Mouse (Mus musculus) CH12.LX (cell line): Measurements from ENCODE around the gene Fgfr2. TPM values are rescaled to one million over a fixed set of nuclear protein-coding genes. Genes with fewer than 3 reads are reported as not detected.

Experiments used
- DNase-seq: peaks from one replicate; pipeline ENCODE4 v3.0.0-alpha.2; 2013; ENCODE audit errors: extremely low read depth
- H3K27ac ChIP-seq: 2 replicates; pipeline ENCODE4 v1.5.1; 2012; ENCODE audit warnings: low read depth, mild to moderate bottlenecking, control low read depth, moderate library complexity; ENCODE audit not compliant: insufficient read depth
- H3K27me3 ChIP-seq: replicated peaks from 2 replicates; pipeline ENCODE3; 2012; ENCODE audit warnings: inconsistent platforms
- H3K36me3 ChIP-seq, 2 experiments: replicated peaks in 1 of 2; 2 replicates each; pipeline versions ENCODE3 to v1.6.1; 2012; ENCODE audit warnings: inconsistent platforms in 1 of 2, low read length in 1 of 2, mild to moderate bottlenecking in 1 of 2, mixed read lengths in 1 of 2, moderate library complexity in 1 of 2; ENCODE audit not compliant: control insufficient read depth in 1 of 2, insufficient read depth in 1 of 2
- H3K4me1 ChIP-seq, 2 experiments: 2 replicates each; pipeline ENCODE4 v1.6.1; 2012; ENCODE audit warnings: inconsistent platforms in 1 of 2, moderate library complexity in 1 of 2; ENCODE audit not compliant: insufficient read depth in 2 of 2, control insufficient read depth in 1 of 2
- H3K4me2 ChIP-seq: 2 replicates; pipeline ENCODE4 v1.6.1; 2012; ENCODE audit warnings: low read depth, mild to moderate bottlenecking, control low read depth; ENCODE audit not compliant: poor library complexity, insufficient read depth, severe bottlenecking
- H3K4me3 ChIP-seq, 3 experiments: fragments of 150-350 bp in 1 of 3; sonication (generic) in 1 of 3; replicated peaks in 1 of 3; 2 replicates each; pipeline versions ENCODE3 to v1.5.1; 2011 to 2012; ENCODE audit warnings: low read depth in 2 of 3, low read length in 2 of 3, mild to moderate bottlenecking in 2 of 3, moderate library complexity in 2 of 3, control low read depth in 1 of 3, improper control_type of control experiment in 1 of 3, inconsistent platforms in 1 of 3, mixed read lengths in 1 of 3; ENCODE audit not compliant: poor library complexity in 1 of 3
- H3K79me2 ChIP-seq: replicated peaks from 2 replicates; pipeline ENCODE4 v1.6.1; 2012; ENCODE audit warnings: mild to moderate bottlenecking, moderate library complexity; ENCODE audit not compliant: control insufficient read depth, poor library complexity, insufficient read depth, severe bottlenecking; ENCODE audit errors: extremely low read depth
- H3K9ac ChIP-seq: 2 replicates; pipeline ENCODE4 v1.6.1; 2012; ENCODE audit warnings: low read depth, mild to moderate bottlenecking, control low read depth, moderate library complexity; ENCODE audit not compliant: insufficient read depth
- H3K9me3 ChIP-seq: replicated peaks from 2 replicates; pipeline ENCODE3; 2012; ENCODE audit warnings: low read length, inconsistent platforms, mixed read lengths
- BHLHE40 ChIP-seq: IDR thresholded peaks from 2 replicates; pipeline ENCODE4 v1.6.1; 2011; ENCODE audit warnings: mild to moderate bottlenecking, low read depth, low read length, improper control_type of control experiment
- CTCF ChIP-seq, 2 experiments: IDR thresholded peaks in 1 of 2; conservative IDR thresholded peaks in 1 of 2; 2 replicates each; pipeline ENCODE4 v1.5.1; 2011 to 2012; ENCODE audit warnings: low read depth in 2 of 2, low read length in 2 of 2, improper control_type of control experiment in 1 of 2, inconsistent platforms in 1 of 2, mild to moderate bottlenecking in 1 of 2, moderate library complexity in 1 of 2
- HCFC1 ChIP-seq: IDR thresholded peaks from 2 replicates; pipeline ENCODE4 v1.6.1; 2012; ENCODE audit warnings: low read depth, mild to moderate bottlenecking, inconsistent platforms, low read length, improper control_type of control experiment
- JUND ChIP-seq: conservative IDR thresholded peaks from 2 replicates; pipeline ENCODE4 v1.6.1; 2011; ENCODE audit warnings: low read depth, low read length, improper control_type of control experiment
- MAFK ChIP-seq: IDR thresholded peaks from 2 replicates; pipeline ENCODE4 v1.6.1; 2011; ENCODE audit warnings: low read length, improper control_type of control experiment; ENCODE audit not compliant: insufficient replicate concordance
- MAX ChIP-seq: IDR thresholded peaks from 2 replicates; pipeline ENCODE4 v1.6.1; 2011; ENCODE audit warnings: low read length, improper control_type of control experiment
- MAZ ChIP-seq: IDR thresholded peaks from 2 replicates; pipeline ENCODE4 v1.6.1; 2012; ENCODE audit warnings: low read depth, mild to moderate bottlenecking, inconsistent platforms, low read length, improper control_type of control experiment, moderate library complexity
- MEF2A ChIP-seq: IDR thresholded peaks from 2 replicates; pipeline ENCODE4 v1.6.1; 2014; ENCODE audit warnings: low read depth, mild to moderate bottlenecking, inconsistent platforms, low read length, improper control_type of control experiment, borderline replicate concordance
- NELFE ChIP-seq: IDR thresholded peaks from 2 replicates; pipeline ENCODE4 v1.6.1; 2011; ENCODE audit warnings: low read depth, low read length, improper control_type of control experiment
- NRF1 ChIP-seq: IDR thresholded peaks from 2 replicates; pipeline ENCODE4 v1.6.1; 2014; ENCODE audit warnings: low read depth, mild to moderate bottlenecking, inconsistent platforms, low read length, improper control_type of control experiment, moderate library complexity
- POLR2A ChIP-seq: IDR thresholded peaks from 2 replicates; pipeline ENCODE4 v1.6.1; 2011; ENCODE audit warnings: low read depth, mild to moderate bottlenecking, improper control_type of control experiment, low read length
- RAD21 ChIP-seq: IDR thresholded peaks from 2 replicates; pipeline ENCODE4 v1.6.1; 2011; ENCODE audit warnings: low read depth, mild to moderate bottlenecking, low read length, improper control_type of control experiment, moderate library complexity
- RCOR1 ChIP-seq: conservative IDR thresholded peaks from 2 replicates; pipeline ENCODE4 v1.6.1; 2012; ENCODE audit warnings: low read depth, mild to moderate bottlenecking, inconsistent platforms, low read length, improper control_type of control experiment
- SMC3 ChIP-seq: IDR thresholded peaks from 2 replicates; pipeline ENCODE4 v1.6.1; 2011; ENCODE audit warnings: low read depth, low read length, improper control_type of control experiment
- TBP ChIP-seq: conservative IDR thresholded peaks from 2 replicates; pipeline ENCODE4 v1.6.1; 2011; ENCODE audit warnings: low read depth, low read length, improper control_type of control experiment
- UBTF ChIP-seq: IDR thresholded peaks from 2 replicates; pipeline ENCODE4 v1.6.1; 2012; ENCODE audit warnings: low read depth, mild to moderate bottlenecking, inconsistent platforms, low read length, improper control_type of control experiment, moderate library complexity
- ZMIZ1 ChIP-seq: IDR thresholded peaks from 2 replicates; pipeline ENCODE4 v1.6.1; 2012; ENCODE audit warnings: low read depth, mild to moderate bottlenecking, inconsistent platforms, low read length, improper control_type of control experiment
- ZNF384 ChIP-seq: IDR thresholded peaks from 2 replicates; pipeline ENCODE4 v1.6.1; 2012; ENCODE audit warnings: low read depth, low read length, improper control_type of control experiment, inconsistent platforms
- dilution Hi-C: fragments of 300-500 bp; cut with MboI; formaldehyde crosslinking; loops from 2 replicates; pipeline ENCODE4 v1.14.3; 2020; ENCODE audit warnings: low sequenced_read_pairs; ENCODE audit not compliant: extremely low pct_unique_long_range_greater_than_20kb, extremely low pct_ligation_motif_present
- in situ Hi-C: fragments of 300-500 bp; cut with MboI; formaldehyde crosslinking; loops from 3 replicates; pipeline ENCODE4 v1.14.3; 2019; ENCODE audit warnings: low sequenced_read_pairs, low pct_ligation_motif_present, low pct_unique_long_range_greater_than_20kb, mixed read lengths
- polyA plus RNA-seq: library from polyadenylated mRNA; unstranded; fragments of >175 nt; gene quantifications from 2 replicates; pipeline ENCODE4 v1.2.1, GENCODE M21; 2012; ENCODE audit warnings: low read depth; ENCODE audit not compliant: insufficient read length
- total RNA-seq, 2 experiments: library from RNA; depleted of rRNA; stranded (reverse); fragments of 300-350 nt in 1 of 2; fragments of >200 nt in 1 of 2; gene quantifications; 2 replicates each; pipeline ENCODE4 v1.2.3; 2012 to 2014

Fgfr2 gene
- total and polyA plus RNA-seq, 3 experiments: not detected

- Histone ChIP-seq H3K4me3 (no peak overlapping the region), H3K4me2 (no peak overlapping the region), H3K36me3 (no peaks in the 10 kb centered on the region), H3K9me3 (no peaks in the 10 kb centered on the region), H3K79me2 (no peaks in the 10 kb centered on the region), H3K27me3 (peaks cover 73% of the 10 kb centered on the region), H3K4me1 (peaks cover 14 to 18% of the 10 kb centered on the region in 2 experiments), H3K27ac (no peak overlapping the region), H3K9ac (no peak overlapping the region)
- peak; percentile 44 for DNase-seq
- in situ Hi-C loops: no loop called here
- TF ChIP-seq MEF2A (no peak), SMC3 (peak; percentile 67), RAD21 (peak; percentile 66), CTCF (conservative IDR thresholded peaks at IDR 0.05 in 1 of 2, IDR thresholded peaks at IDR 0.05 in 1 of 2; ENCODE audit: low read depth in 2 of 2, low read length in 2 of 2) (peak in 1 of 2 experiments; percentile 71; a peak in 2 of 4 replicates), NRF1 (no peak)
- dilution Hi-C loops: no loop called here
Observed at GRCm38 (mm10) chr7:130796786-130797185, 2326.4 kb downstream of the Fgfr2 start.

GRCm38 (mm10) chr7:130793671-130794070 lies 2329.5 kb downstream of the Fgfr2 start:
- dilution Hi-C loops: no loop called here
- H3K79me2 ChIP-seq: no peaks in the 10 kb centered on the region

GRCm38 (mm10) chr7:130789456-130789855 lies 2333.7 kb downstream of the Fgfr2 start:
- in situ Hi-C loops (no loop called here), dilution Hi-C loops (no loop called here)
- no peak overlapping the region for H3K27ac ChIP-seq
- H3K79me2 ChIP-seq: no peaks in the 10 kb centered on the region
- peaks cover 0 to 3% of the 10 kb centered on the region in 2 experiments; a peak in 2 of 4 replicates for H3K4me1 ChIP-seq
- H3K27me3 ChIP-seq: peaks cover 97% of the 10 kb centered on the region
- no peaks in the 10 kb centered on the region for H3K9me3 ChIP-seq
- no peak overlapping the region for H3K4me3 ChIP-seq
- no peaks in the 10 kb centered on the region for H3K36me3 ChIP-seq
- DNase-seq: no peak
- no peak overlapping the region for H3K9ac ChIP-seq
- no peak overlapping the region for H3K4me2 ChIP-seq
- no peak for TF ChIP-seq MAX
- TF ChIP-seq BHLHE40: peak; percentile 70
- TF ChIP-seq, all 38 proteins: peak for 1

More at GRCm38 (mm10) chr7:130793671-130794070, 2329.5 kb downstream of the Fgfr2 start:
- peaks cover 92% of the 10 kb centered on the region for H3K27me3 ChIP-seq
- no peak overlapping the region for H3K4me2 ChIP-seq
- no peak overlapping the region for H3K27ac ChIP-seq
- no peak overlapping the region for H3K9ac ChIP-seq
- H3K9me3 ChIP-seq: no peaks in the 10 kb centered on the region
- peaks cover 0 to 3% of the 10 kb centered on the region in 2 experiments; a peak in 2 of 4 replicates for H3K4me1 ChIP-seq
- no peak overlapping the region for H3K4me3 ChIP-seq
- no peaks in the 10 kb centered on the region for H3K36me3 ChIP-seq
- no peak for TF ChIP-seq UBTF
- no peak for TF ChIP-seq TBP
- TF ChIP-seq CTCF (conservative IDR thresholded peaks at IDR 0.05 in 1 of 2, IDR thresholded peaks at IDR 0.05 in 1 of 2; ENCODE audit: low read depth in 2 of 2, low read length in 2 of 2): no peak
- no peak for TF ChIP-seq HCFC1
- TF ChIP-seq ZMIZ1: no peak
- no peak for TF ChIP-seq ZNF384
- no peak for TF ChIP-seq JUND
- TF ChIP-seq MAZ: no peak
- TF ChIP-seq POLR2A: no peak
- TF ChIP-seq NELFE: no peak
- TF ChIP-seq RAD21: no peak
- no peak for TF ChIP-seq RCOR1
- no peak for TF ChIP-seq MAFK
- TF ChIP-seq BHLHE40: no peak
- TF ChIP-seq, all 38 proteins: peak for 0
- in situ Hi-C loops: no loop called here
- DNase-seq: no peak
